Mouse (Mus musculus): ENCODE results near the gene Lrrc7. TPM values are rescaled to one million over a fixed set of nuclear protein-coding genes. Genes with fewer than 3 reads are reported as not detected.

The Lrrc7 gene
- 0.02 and 0.05 TPM in 2 replicates for polyA plus RNA-seq (2012; rRNA removed)

GRCm38 (mm10) chr3:158561987-158562360 is at the start of gene Lrrc7:
Gene Lrrc7 (minus strand): TSS chr3:158562221.

GRCm38 (mm10) chr3:158036329-158036988 is 525.6 kb downstream of the Lrrc7 start, which contains the start of the genes Srsf11 and Lrrc40:
Gene Srsf11 (minus strand): TSS chr3:158036639.
Gene Lrrc40 (plus strand): TSS chr3:158036662.

Measured in ovary, adult 2 months (tissue).